Mouse (Mus musculus): Measurements from ENCODE around the gene Stum.

DNA sequence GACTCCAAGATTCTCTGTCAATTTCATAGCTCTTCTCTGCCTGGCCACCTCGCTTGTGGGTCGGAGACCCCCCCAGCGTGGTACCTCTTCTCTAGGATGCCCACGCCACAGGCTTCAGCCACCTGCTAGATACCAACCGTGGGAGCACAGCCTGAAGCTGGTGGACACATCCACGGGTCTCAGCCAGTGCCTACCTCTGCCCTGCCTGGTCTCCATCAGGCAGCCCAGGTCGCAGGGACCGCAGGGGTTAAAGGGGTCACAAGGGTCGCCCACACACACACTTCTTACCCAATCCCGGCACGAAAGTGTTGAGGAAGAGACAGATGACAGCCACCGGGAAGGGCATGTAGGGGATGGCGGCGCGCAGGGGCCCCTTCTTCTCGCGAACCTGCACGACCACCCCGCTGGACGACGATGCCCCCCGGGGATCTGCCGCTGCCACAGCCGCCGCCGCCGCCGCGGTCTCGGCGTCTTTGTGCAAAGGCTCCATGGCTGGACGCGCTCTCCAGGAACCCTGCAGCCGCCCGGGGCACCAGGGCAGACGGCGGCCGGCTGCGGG lies 385 bp downstream of the Stum start:
- no peak for TF ChIP-seq CTCF (IDR thresholded peaks at IDR 0.05)
- TF ChIP-seq EP300 (IDR thresholded peaks at IDR 0.05): no peak
